8 mouse cellular contexts compared by ENCODE assay signal in the genomic region with DNA sequence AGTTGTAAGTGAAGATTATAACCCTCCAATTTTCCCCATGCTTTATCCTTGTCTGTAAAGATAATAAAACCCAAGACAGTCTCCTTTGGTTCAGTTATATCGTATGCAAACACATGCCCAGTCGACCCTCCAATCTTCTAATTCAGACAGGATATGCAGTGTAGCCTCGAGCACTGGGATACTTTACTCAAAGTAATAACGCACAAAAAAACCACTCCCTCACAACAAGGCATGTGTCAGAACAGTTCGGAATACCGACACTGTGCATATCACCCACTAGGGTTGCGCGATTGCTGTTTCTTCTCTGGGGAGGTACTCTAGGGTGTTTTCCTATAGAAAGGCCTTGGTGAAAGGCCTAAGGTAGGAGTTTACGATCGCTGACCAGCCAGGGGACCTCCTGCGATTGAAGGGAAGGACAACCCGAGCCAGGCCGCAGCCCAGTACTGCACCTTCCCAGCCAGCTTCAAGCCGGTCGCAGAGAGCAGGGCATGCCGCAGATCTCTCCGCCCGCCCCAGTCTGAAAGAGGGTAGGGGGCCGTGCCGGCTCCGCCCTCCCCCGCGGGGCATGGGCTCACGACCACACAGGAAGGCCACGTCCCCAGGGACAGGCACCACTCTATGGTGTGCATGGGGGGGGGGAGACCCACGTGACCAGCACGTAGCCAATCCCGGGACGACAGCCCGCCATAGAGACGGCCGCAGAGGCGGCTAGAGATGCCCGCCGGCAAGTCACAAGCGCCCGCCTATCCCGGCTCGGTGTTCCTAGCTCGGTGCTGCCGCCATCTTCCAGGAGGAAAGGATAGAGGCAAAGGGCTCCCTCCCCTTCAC. TPM values are rescaled to one million over a fixed set of nuclear protein-coding genes. Genes with fewer than 3 reads are reported as not detected.
DNase-seq lines count a peak whose midpoint lies in the region; ATAC-seq lines count a peak whose summit lies in the region.

No protein-coding gene starts in this region.

- peak; percentile 98 for DNase-seq in T-cell, adult 2 months (ENCODE audit: low spot score)
- DNase-seq in cerebellum, postnatal 36 days: peak; percentile 98
- peak; percentile 98 to 99 for DNase-seq in frontal cortex, postnatal 36 days (ENCODE audit: low spot score in 2 of 2)
- peak; percentile 97 for DNase-seq in left cerebral cortex, adult 11 months (ENCODE audit: low spot score)
- peak; percentile 99 to 100 for DNase-seq in lung, postnatal 4 days
- DNase-seq in right cerebral cortex, adult 18-20 months: peak; percentile 99
- peak; percentile 91 for DNase-seq in urinary bladder, postnatal 10 days (ENCODE audit: low spot score)

- H3K4me3 ChIP-seq in hindbrain, embryonic 15.5 days: peak overlapping the region; percentile 92

- peak; percentile 97 for ATAC-seq in hindbrain, embryonic 15.5 days (ENCODE audit: low FRiP score, low read depth)

- H3K4me2 ChIP-seq in hindbrain, embryonic 15.5 days: peak overlapping the region; percentile 66

- under 1% methylated on average over 41 of the region's 41 CpGs for WGBS in hindbrain, embryonic 15.5 days

- peaks cover 30% of the 10 kb centered on the region for H3K4me1 ChIP-seq in hindbrain, embryonic 15.5 days (replicated peaks)

- H3K27me3 ChIP-seq in hindbrain, embryonic 15.5 days: no peaks in the 10 kb centered on the region

- no peaks in the 10 kb centered on the region for H3K9me3 ChIP-seq in hindbrain, embryonic 15.5 days

- H3K27ac ChIP-seq in hindbrain, embryonic 15.5 days (replicated peaks): peak overlapping the region; percentile 94

- no peaks in the 10 kb centered on the region for H3K36me3 ChIP-seq in hindbrain, embryonic 15.5 days

- peak overlapping the region; percentile 80 for H3K9ac ChIP-seq in hindbrain, embryonic 15.5 days

RNA-seq across cellular contexts. Expression of gene Hdlbp, which starts 0.6 kb away (rescaled TPM):
- polyA plus RNA-seq in hindbrain, embryonic 15.5 days (2015; fragmentation: Nextera tagmentation; extraction: Ambion mirVana): 66.9 and 82.4 TPM in 2 replicates

RNA-seq across cellular contexts. Expression of gene Farp2, which starts 33.9 kb away (rescaled TPM):
- polyA plus RNA-seq in hindbrain, embryonic 15.5 days (2015; fragmentation: Nextera tagmentation; extraction: Ambion mirVana): 4.9 and 5.1 TPM in 2 replicates

Comparison
In these comparisons a context has a peak if more than half of its experiments do, and no peak if none do; other contexts are left out.
1. Peak in every context shown above with its lines: DNase-seq, ATAC-seq, H3K4me3 ChIP-seq and H3K27ac ChIP-seq.